Comparison of ENCODE assay signal across 8 mouse cellular contexts in genomic region chr3:142560296-142560948, GRCm38 (mm10). TPM values are rescaled to one million over a fixed set of nuclear protein-coding genes. Genes with fewer than 3 reads are reported as not detected.
DNase-seq lines count a peak whose midpoint lies in the region; ATAC-seq lines count a peak whose summit lies in the region.

No protein-coding gene starts in this region.

- H3K27me3 ChIP-seq in intestine, embryonic 16.5 days (replicated peaks; ENCODE audit: control insufficient read depth, insufficient read depth, low read length), result no peaks in the 10 kb centered on the region
- no peaks in the 10 kb centered on the region for H3K27me3 ChIP-seq in midbrain, embryonic 10.5 days (ENCODE audit: low read depth, poor library complexity, severe bottlenecking)

- peak overlapping the region; percentile 60 for H3K4me2 ChIP-seq in intestine, embryonic 16.5 days (ENCODE audit: low read depth, low read length)

- ATAC-seq in intestine, embryonic 16.5 days, result peak; percentile 78

- H3K27ac ChIP-seq in intestine, embryonic 16.5 days (ENCODE audit: low read length), result peak overlapping the region; percentile 13; the same call in 1 of the 2 replicates
- H3K27ac ChIP-seq in midbrain, embryonic 10.5 days (replicated peaks), result no peak overlapping the region

- peak; percentile 91 for DNase-seq in adrenal gland, postnatal 10 days
- DNase-seq in embryo, embryonic 9.5 days (ENCODE audit: extremely low spot score), result peak; percentile 85
- peak; percentile 75 to 87 for DNase-seq in gastrocnemius, postnatal 4 days (ENCODE audit: low spot score in 2 of 2)
- peak; percentile 64 to 72 for DNase-seq in left cerebral cortex, postnatal 36 days (ENCODE audit: low spot score in 2 of 2)
- DNase-seq in midbrain, embryonic 10.5 days (ENCODE audit: low spot score), result peak; percentile 84
- peak; percentile 74 for DNase-seq in right cerebral cortex, postnatal 4 days
- peak; percentile 64 for DNase-seq in yolk sac, embryonic 10.5 days (ENCODE audit: low spot score)

- H3K4me1 ChIP-seq in intestine, embryonic 16.5 days (ENCODE audit: control insufficient read depth, insufficient read depth, low read length), result no peaks in the 10 kb centered on the region
- peaks cover 8% of the 10 kb centered on the region for H3K4me1 ChIP-seq in midbrain, embryonic 10.5 days

- H3K4me3 ChIP-seq in intestine, embryonic 16.5 days (ENCODE audit: low read length), result peak overlapping the region; percentile 46
- H3K4me3 ChIP-seq in midbrain, embryonic 10.5 days, result peak overlapping the region; percentile 41

- intact Hi-C loops in left cerebral cortex, postnatal 36 days (cut with DNase I), result loop anchor here (1.0 kb wide), 1 partner anchor 70 kb away; no protein-coding TSS in a partner anchor

- 13% methylated on average over 12 of the region's 12 CpGs for WGBS in intestine, embryonic 16.5 days
- 25% methylated on average over 12 of the region's 12 CpGs for WGBS in midbrain, embryonic 10.5 days

- peak overlapping the region; percentile 54 for H3K9ac ChIP-seq in intestine, embryonic 16.5 days (ENCODE audit: low read depth, low read length)

- H3K9me3 ChIP-seq in intestine, embryonic 16.5 days (ENCODE audit: control insufficient read depth, low read length), result no peaks in the 10 kb centered on the region
- no peaks in the 10 kb centered on the region for H3K9me3 ChIP-seq in midbrain, embryonic 10.5 days (replicated peaks)

- no peaks in the 10 kb centered on the region for H3K36me3 ChIP-seq in intestine, embryonic 16.5 days (ENCODE audit: control insufficient read depth, insufficient read depth, low read length)
- H3K36me3 ChIP-seq in midbrain, embryonic 10.5 days, result no peaks in the 10 kb centered on the region

RNA-seq across cellular contexts. Expression of gene Gbp3, which starts 0.6 kb away (rescaled TPM):
- total RNA-seq in adrenal gland, postnatal 10 days (2021), result 10 to 100 TPM; 11.8 to 15.4 TPM
- 1 to 10 TPM; 8.5 to 9.7 TPM for total RNA-seq in gastrocnemius, postnatal 4 days (2021)
- 2.7 and 2.8 TPM in 2 replicates for polyA plus RNA-seq in intestine, embryonic 16.5 days (2015; fragmentation: Nextera tagmentation; extraction: Ambion mirVana)
- total RNA-seq in left cerebral cortex, postnatal 36 days (2021), result 1 to 10 TPM; 3.5 to 4.1 TPM
- 0.29 and 0.43 TPM in 2 replicates for polyA plus RNA-seq in midbrain, embryonic 10.5 days (2016; fragmentation: Nextera tagmentation; extraction: Ambion mirVana)

RNA-seq across cellular contexts. Expression of gene Gbp7, which starts 30.3 kb away (rescaled TPM):
- total RNA-seq in adrenal gland, postnatal 10 days (2021), result 10 to 100 TPM in 1 of 2 experiments, 1 to 10 TPM in 1; 9.8 to 13.5 TPM
- total RNA-seq in gastrocnemius, postnatal 4 days (2021), result 1 to 10 TPM; 6.4 to 6.7 TPM
- polyA plus RNA-seq in intestine, embryonic 16.5 days (2015; fragmentation: Nextera tagmentation; extraction: Ambion mirVana), result 6.8 and 7.2 TPM in 2 replicates
- 1 to 10 TPM; 2.5 to 2.7 TPM for total RNA-seq in left cerebral cortex, postnatal 36 days (2021)
- polyA plus RNA-seq in midbrain, embryonic 10.5 days (2016; fragmentation: Nextera tagmentation; extraction: Ambion mirVana), result 0.88 and 1.8 TPM in 2 replicates

RNA-seq across cellular contexts. Expression of gene Gbp2b, which starts 34.2 kb away (rescaled TPM):
- under 1 TPM; 0.36 to 0.58 TPM for total RNA-seq in adrenal gland, postnatal 10 days (2021)
- total RNA-seq in gastrocnemius, postnatal 4 days (2021), result under 1 TPM in 1 of 2 experiments, not detected in 1; 0.08 TPM
- polyA plus RNA-seq in intestine, embryonic 16.5 days (2015; fragmentation: Nextera tagmentation; extraction: Ambion mirVana), result 0.61 and 1.0 TPM in 2 replicates
- not detected for total RNA-seq in left cerebral cortex, postnatal 36 days (2021)
- polyA plus RNA-seq in midbrain, embryonic 10.5 days (2016; fragmentation: Nextera tagmentation; extraction: Ambion mirVana), result not detected in 2 replicates

RNA-seq across cellular contexts. Expression of gene Gbp2, which starts 60.0 kb away (rescaled TPM):
- 10 to 100 TPM; 10.9 to 13.6 TPM for total RNA-seq in adrenal gland, postnatal 10 days (2021)
- total RNA-seq in gastrocnemius, postnatal 4 days (2021), result 1 to 10 TPM; 3.8 to 4.0 TPM
- polyA plus RNA-seq in intestine, embryonic 16.5 days (2015; fragmentation: Nextera tagmentation; extraction: Ambion mirVana), result 3.7 and 4.0 TPM in 2 replicates
- 1 to 10 TPM; 1.3 to 2.0 TPM for total RNA-seq in left cerebral cortex, postnatal 36 days (2021)
- 0.07 and 0.21 TPM in 2 replicates for polyA plus RNA-seq in midbrain, embryonic 10.5 days (2016; fragmentation: Nextera tagmentation; extraction: Ambion mirVana)
